Mouse (Mus musculus) kidney, postnatal 0 days (tissue): ENCODE results near the gene Snapc4. TPM values are rescaled to one million over a fixed set of nuclear protein-coding genes. Genes with fewer than 3 reads are reported as not detected.

Source experiments
- ATAC-seq: fragments of 200-750 bp; cut with Nextera tagmentation; replicated peaks from 2 replicates; pipeline ENCODE4 v1.8.0; 2017; ENCODE audit warnings: low read depth, moderate number of reproducible peaks, moderate TSS enrichment, moderate library complexity; ENCODE audit not compliant: low FRiP score
- DNase-seq: peaks from one replicate; pipeline ENCODE4 v3.0.0-alpha.2; 2016; ENCODE audit warnings: low spot score
- H3K27ac ChIP-seq: fragments of 300-500 bp; sonication (generic); 2 replicates; pipeline ENCODE4 v1.5.1; 2014; ENCODE audit warnings: mild to moderate bottlenecking
- H3K27me3 ChIP-seq: fragments of 300-500 bp; sonication (generic); 2 replicates; pipeline ENCODE4 v1.6.1; 2014; ENCODE audit warnings: low read length, mixed read lengths; ENCODE audit not compliant: insufficient read depth
- H3K36me3 ChIP-seq: fragments of 300-500 bp; sonication (generic); 2 replicates; pipeline ENCODE4 v1.6.1; 2014; ENCODE audit warnings: low read length, mixed read lengths; ENCODE audit not compliant: insufficient read depth
- H3K4me1 ChIP-seq: fragments of 300-500 bp; sonication (generic); replicated peaks from 2 replicates; pipeline ENCODE4 v1.6.1; 2014; ENCODE audit warnings: antibody characterized with exemption, low read length, mixed read lengths; ENCODE audit not compliant: insufficient read depth
- H3K4me2 ChIP-seq: fragments of 300-500 bp; sonication (generic); 2 replicates; pipeline ENCODE4 v1.6.1; 2014; ENCODE audit warnings: mild to moderate bottlenecking, low read length, moderate library complexity, mixed read lengths
- H3K4me3 ChIP-seq: fragments of 300-500 bp; sonication (generic); replicated peaks from 2 replicates; pipeline ENCODE4 v1.5.1; 2014; ENCODE audit warnings: low read depth, low read length
- H3K9ac ChIP-seq: fragments of 300-500 bp; sonication (generic); 2 replicates; pipeline ENCODE4 v1.6.1; 2014; ENCODE audit warnings: low read depth, low read length
- H3K9me3 ChIP-seq: fragments of 300-500 bp; sonication (generic); replicated peaks from 2 replicates; pipeline ENCODE4 v1.6.1; 2016; ENCODE audit warnings: low read length, inconsistent platforms, mixed read lengths
- CTCF ChIP-seq: IDR thresholded peaks from 2 replicates; pipeline ENCODE4 v1.5.1; 2016; ENCODE audit warnings: antibody characterized with exemption, low read depth, mild to moderate bottlenecking, moderate library complexity
- WGBS: fragments of 180-500 bp; shearing (Covaris S2); extraction: QIAGEN DNeasy Blood & Tissue Kit; methylation state at CpG from one replicate; pipeline ENCODE4 v1.1.7; 2014; 5-methylcytosine and 5-hydroxymethylcytosine counted together
- polyA plus RNA-seq: library from polyadenylated mRNA; unstranded; fragments of >200 nt; fragmentation: Nextera tagmentation; extraction: Ambion mirVana; gene quantifications from 2 replicates; pipeline ENCODE4 v1.2.1, GENCODE M21; 2015

Gene Snapc4
- polyA plus RNA-seq, 1 experiment from 2014 or later: 14.6 TPM

DNA sequence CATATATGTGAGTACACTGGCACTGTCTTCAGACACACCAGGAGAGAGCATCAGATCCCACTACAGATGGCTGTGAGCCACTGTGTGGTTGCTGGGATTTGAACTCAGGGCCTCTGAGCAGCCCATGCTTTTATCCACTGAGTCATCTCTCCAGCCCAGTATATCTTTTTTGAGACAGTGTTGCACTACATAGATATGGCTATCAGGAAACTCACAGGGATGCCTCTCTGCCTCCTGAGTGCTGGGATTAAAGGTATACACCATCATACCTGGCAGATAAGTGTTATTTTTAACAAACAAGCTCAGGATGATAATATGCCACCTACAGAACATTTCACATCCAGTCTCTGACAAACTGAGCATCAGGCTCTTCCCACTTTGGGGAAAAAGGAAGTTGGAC is 36.6 kb upstream of the Snapc4 start:
- Histone ChIP-seq H3K4me1 (no peaks in the 10 kb centered on the region), H3K27me3 (no peaks in the 10 kb centered on the region), H3K36me3 (peaks cover 79% of the 10 kb centered on the region), H3K9ac (no peak overlapping the region), H3K27ac (no peak overlapping the region), H3K4me3 (no peak overlapping the region), H3K9me3 (no peaks in the 10 kb centered on the region), H3K4me2 (no peak overlapping the region)
- no peak for TF ChIP-seq CTCF
- DNase-seq: no peak
- ATAC-seq: no peak

DNA sequence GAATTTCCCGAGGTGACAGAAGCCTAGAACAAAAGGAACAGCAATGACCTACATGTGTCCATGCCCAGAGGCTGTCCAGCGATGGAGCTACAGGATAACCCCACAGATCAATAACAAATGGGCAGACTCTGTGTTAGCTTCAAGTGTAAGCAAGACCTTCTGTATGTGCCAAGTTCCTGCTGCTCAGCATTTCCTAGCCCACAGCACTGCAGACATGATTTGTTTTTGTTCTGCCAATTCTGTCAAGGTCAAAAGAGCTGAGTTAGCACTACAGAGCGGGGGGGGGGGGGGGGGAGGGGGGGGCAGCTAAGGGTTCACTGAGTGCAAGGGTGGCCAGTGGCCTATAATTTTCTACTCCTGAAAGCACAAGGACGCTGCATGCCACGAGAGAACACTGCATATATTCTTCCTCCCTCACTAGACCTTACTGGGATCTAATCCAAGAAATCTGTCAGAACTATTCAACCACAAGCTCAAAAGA is 30.5 kb upstream of the Snapc4 start:
- Histone ChIP-seq H3K9ac (no peak overlapping the region), H3K4me2 (no peak overlapping the region), H3K36me3 (peaks cover 51% of the 10 kb centered on the region), H3K4me3 (no peak overlapping the region), H3K27me3 (no peaks in the 10 kb centered on the region), H3K4me1 (peaks cover 22% of the 10 kb centered on the region), H3K27ac (peak overlapping the region; percentile 68), H3K9me3 (no peaks in the 10 kb centered on the region)
- 41% methylated on average over 5 of the region's 5 CpGs for WGBS
- no peak for TF ChIP-seq CTCF
- ATAC-seq (no peak), DNase-seq (no peak)

DNA sequence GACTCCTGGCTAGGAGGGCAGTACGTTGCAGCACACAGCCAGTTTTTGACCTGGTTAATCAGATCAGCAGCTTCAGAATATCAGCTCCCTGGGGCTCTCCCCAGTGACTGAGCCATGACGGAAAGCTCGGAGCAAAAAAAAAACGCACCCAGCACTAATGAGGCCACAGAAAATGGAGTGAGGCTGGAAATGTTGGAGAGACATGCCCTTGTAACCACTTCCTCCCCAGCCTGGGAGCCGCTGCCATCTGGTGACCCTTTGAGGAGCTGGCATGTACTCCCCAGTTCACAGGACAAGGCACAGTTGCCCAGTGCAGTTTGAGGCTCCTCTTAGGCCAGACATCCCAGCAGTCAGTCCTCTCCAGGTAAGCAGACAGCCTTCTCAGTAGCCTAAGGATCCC is 29.6 kb upstream of the Snapc4 start:
- ATAC-seq (no peak), DNase-seq (no peak)
- H3K4me1 ChIP-seq: peaks cover 22% of the 10 kb centered on the region
- H3K9ac ChIP-seq: no peak overlapping the region
- whole genome bisulfite sequencing: 71% methylated on average over 5 of the region's 5 CpGs
- peaks cover 42% of the 10 kb centered on the region for H3K36me3 ChIP-seq
- H3K9me3 ChIP-seq: no peaks in the 10 kb centered on the region
- 0 out of 2 replicates have a peak, but pooled peaks have one; percentile 19 for TF ChIP-seq CTCF
- H3K4me3 ChIP-seq: no peak overlapping the region
- H3K27ac ChIP-seq: peak overlapping the region; percentile 68; the same call in 1 of the 2 replicates
- no peaks in the 10 kb centered on the region for H3K27me3 ChIP-seq
- H3K4me2 ChIP-seq: no peak overlapping the region

DNA sequence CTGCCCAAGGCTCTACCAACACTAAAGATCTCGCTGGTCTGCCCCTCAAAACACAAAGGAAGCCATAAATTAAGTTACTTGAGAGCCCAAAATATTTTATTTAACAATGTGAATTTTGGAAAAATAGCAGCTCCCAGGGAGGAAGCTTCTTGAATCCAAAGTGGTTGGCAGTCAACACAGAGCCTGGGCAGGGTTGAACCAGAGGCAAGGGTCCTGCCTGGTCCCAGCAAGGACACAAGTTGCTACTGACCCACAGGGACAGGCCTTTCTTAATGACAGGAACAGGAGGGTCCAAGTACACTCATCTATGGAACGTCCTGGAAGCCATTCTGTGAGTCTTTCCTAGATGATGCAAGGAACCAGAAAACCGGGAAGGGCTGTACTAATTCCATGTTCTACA is 28.9 kb upstream of the Snapc4 start:
- peaks cover 38% of the 10 kb centered on the region for H3K36me3 ChIP-seq
- no peak for ATAC-seq
- H3K9ac ChIP-seq: no peak overlapping the region
- 61% methylated on average over 3 of the region's 3 CpGs for WGBS
- no peaks in the 10 kb centered on the region for H3K9me3 ChIP-seq
- no peak for DNase-seq
- H3K4me1 ChIP-seq: peaks cover 22% of the 10 kb centered on the region
- H3K4me2 ChIP-seq: peak overlapping the region; percentile 76; the same call in 1 of the 2 replicates
- no peak for TF ChIP-seq CTCF
- no peak overlapping the region for H3K27ac ChIP-seq
- H3K27me3 ChIP-seq: no peaks in the 10 kb centered on the region
- H3K4me3 ChIP-seq: no peak overlapping the region; the same call in 1 of the 2 replicates

DNA sequence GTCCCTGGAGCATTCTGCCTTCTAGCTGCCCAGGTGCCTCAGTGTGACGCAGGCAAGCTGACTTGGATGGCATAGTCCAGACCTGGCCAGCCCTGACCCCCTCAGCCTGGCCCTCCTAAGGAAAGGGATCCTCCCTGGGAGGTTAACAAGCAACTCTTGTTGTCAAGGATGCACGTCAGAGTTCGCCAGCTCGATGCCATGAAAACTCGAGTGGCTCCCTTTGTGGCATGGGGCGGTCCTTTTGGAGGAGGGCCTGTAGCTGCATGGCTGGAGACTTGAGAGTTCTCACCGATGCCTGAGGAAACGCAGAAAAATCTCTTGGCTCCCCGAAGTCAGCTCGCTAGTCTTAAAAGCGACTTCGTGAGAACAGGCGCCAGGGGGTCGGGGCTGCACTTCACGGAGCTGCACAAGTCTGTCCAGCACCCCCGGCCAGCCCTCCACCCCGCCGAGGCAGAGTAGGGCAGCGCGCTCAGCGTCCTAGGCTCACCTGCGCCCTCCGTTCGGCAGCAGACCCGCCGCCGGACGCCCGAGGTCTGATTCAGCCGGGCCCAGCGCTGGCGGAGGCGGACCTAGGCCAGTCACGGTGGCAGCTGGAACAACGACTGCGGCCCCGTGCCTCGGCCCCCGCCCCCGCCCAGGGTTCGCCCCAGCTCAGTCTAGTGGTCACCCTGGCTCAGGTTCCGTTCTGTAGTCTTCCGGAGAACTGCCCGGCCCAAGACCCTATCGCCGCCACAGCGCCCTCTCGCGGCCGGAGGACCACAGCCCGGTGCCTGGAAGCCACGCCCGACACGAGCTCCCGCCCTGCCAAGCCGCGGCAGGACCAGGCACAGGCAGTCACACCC is 28.3 kb upstream of the Snapc4 start, which contains the start of gene Inpp5e:
Inpp5e (minus strand) TSS at position 689 of the 842 bp plus-strand sequence.
- peak; percentile 98 for TF ChIP-seq CTCF
- peak; percentile 91 for ATAC-seq
- Histone ChIP-seq H3K27me3 (no peaks in the 10 kb centered on the region), H3K4me2 (peak within 1 kb of the TSS; percentile 76), H3K9ac (peak within 1 kb of the TSS; percentile 92), H3K27ac (peak within 1 kb of the TSS; percentile 85), H3K9me3 (no peaks in the 10 kb centered on the region), H3K4me3 (peak within 1 kb of the TSS; percentile 69), H3K4me1 (peaks cover 22% of the 10 kb centered on the region), H3K36me3 (peaks cover 32% of the 10 kb centered on the region)
- 1% methylated on average over 57 of the region's 57 CpGs for WGBS
- DNase-seq: peak; percentile 96

DNA sequence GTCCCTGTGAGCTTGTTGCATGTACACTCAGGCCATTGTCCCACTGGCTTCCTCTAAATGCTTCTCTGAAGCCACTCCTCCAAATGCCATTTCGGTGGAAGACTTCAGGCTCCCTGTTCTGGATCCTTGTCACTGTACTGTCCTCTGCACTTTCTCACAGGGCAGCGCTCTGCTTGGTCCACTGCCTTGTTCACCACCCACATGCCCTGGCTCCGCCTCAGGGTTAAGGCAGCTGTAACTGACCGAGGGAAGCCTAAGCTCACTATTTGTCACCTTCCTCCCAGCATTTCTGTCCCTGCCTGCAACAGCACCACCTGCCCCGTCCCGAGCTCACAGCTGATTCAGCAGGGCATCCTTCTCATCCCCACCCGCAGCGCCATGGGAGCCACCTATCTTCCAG is 22.9 kb upstream of the Snapc4 start:
- H3K4me2 ChIP-seq: no peak overlapping the region
- no peak overlapping the region for H3K9ac ChIP-seq
- peaks cover 31% of the 10 kb centered on the region for H3K36me3 ChIP-seq
- no peak overlapping the region for H3K27ac ChIP-seq
- H3K4me1 ChIP-seq: peaks cover 21% of the 10 kb centered on the region
- WGBS: 62% methylated on average over 8 of the region's 8 CpGs
- DNase-seq: peak; percentile 21
- ATAC-seq: 0 out of 2 replicates have a peak, but pooled peaks have one; percentile 20
- no peak for TF ChIP-seq CTCF
- no peak overlapping the region for H3K4me3 ChIP-seq
- no peaks in the 10 kb centered on the region for H3K9me3 ChIP-seq
- no peaks in the 10 kb centered on the region for H3K27me3 ChIP-seq
